Mouse (Mus musculus) lung, adult 10 weeks (tissue): ENCODE results near the gene Commd3. TPM values are rescaled to one million over a fixed set of nuclear protein-coding genes. Genes with fewer than 3 reads are reported as not detected.

Experiments used
- polyA plus RNA-seq: library from polyadenylated mRNA; stranded (reverse); fragments of 350-450 nt; fragmentation: Illumina TruSeq; extraction: RNeasy Lipid Tissue Mini Kit (QIAGEN cat#74804); gene quantifications from one replicate; pipeline ENCODE4 v1.2.3, GENCODE M21; 2014; ENCODE audit warnings: low read depth, low replicate concordance; ENCODE audit not compliant: insufficient read depth

Gene Commd3
- 108 TPM for polyA plus RNA-seq

GRCm38 (mm10) chr2:18672133-18672765 is at the start of gene Commd3:
TSS of gene Commd3 (plus strand) at chr2:18672384.

GRCm38 (mm10) chr2:18676936-18677491 is 4.8 kb downstream of the Commd3 start, which contains the start of gene Bmi1:
TSS of gene Bmi1 (plus strand) at chr2:18677018.

GRCm38 (mm10) chr2:18693871-18694610 is 21.9 kb downstream of the Commd3 start, which contains the start of gene Spag6:
TSS of gene Spag6 (plus strand) at chr2:18694032.

Other genes starting within 250 kb of the Commd3 start
- 22.1 TPM for gene Bmi1, start 4.6 kb downstream of the Commd3 start, polyA plus RNA-seq
- gene Spag6, start 21.6 kb downstream of the Commd3 start, polyA plus RNA-seq, result not detected